Mouse (Mus musculus) CH12.LX (cell line): Measurements from ENCODE around the gene Olfr1241. TPM values are rescaled to one million over a fixed set of nuclear protein-coding genes. Genes with fewer than 3 reads are reported as not detected.

Experiments used
- DNase-seq: peaks from one replicate; pipeline ENCODE4 v3.0.0-alpha.2; 2013; ENCODE audit errors: extremely low read depth
- H3K27ac ChIP-seq: 2 replicates; pipeline ENCODE4 v1.5.1; 2012; ENCODE audit warnings: low read depth, mild to moderate bottlenecking, control low read depth, moderate library complexity; ENCODE audit not compliant: insufficient read depth
- H3K27me3 ChIP-seq: replicated peaks from 2 replicates; pipeline ENCODE3; 2012; ENCODE audit warnings: inconsistent platforms
- H3K36me3 ChIP-seq, 2 experiments: replicated peaks in 1 of 2; 2 replicates each; pipeline versions ENCODE3 to v1.6.1; 2012; ENCODE audit warnings: inconsistent platforms in 1 of 2, low read length in 1 of 2, mild to moderate bottlenecking in 1 of 2, mixed read lengths in 1 of 2, moderate library complexity in 1 of 2; ENCODE audit not compliant: control insufficient read depth in 1 of 2, insufficient read depth in 1 of 2
- H3K4me1 ChIP-seq, 2 experiments: 2 replicates each; pipeline ENCODE4 v1.6.1; 2012; ENCODE audit warnings: inconsistent platforms in 1 of 2, moderate library complexity in 1 of 2; ENCODE audit not compliant: insufficient read depth in 2 of 2, control insufficient read depth in 1 of 2
- H3K4me2 ChIP-seq: 2 replicates; pipeline ENCODE4 v1.6.1; 2012; ENCODE audit warnings: low read depth, mild to moderate bottlenecking, control low read depth; ENCODE audit not compliant: poor library complexity, insufficient read depth, severe bottlenecking
- H3K4me3 ChIP-seq, 3 experiments: fragments of 150-350 bp in 1 of 3; sonication (generic) in 1 of 3; replicated peaks in 1 of 3; 2 replicates each; pipeline versions ENCODE3 to v1.5.1; 2011 to 2012; ENCODE audit warnings: low read depth in 2 of 3, low read length in 2 of 3, mild to moderate bottlenecking in 2 of 3, moderate library complexity in 2 of 3, control low read depth in 1 of 3, improper control_type of control experiment in 1 of 3, inconsistent platforms in 1 of 3, mixed read lengths in 1 of 3; ENCODE audit not compliant: poor library complexity in 1 of 3
- H3K79me2 ChIP-seq: replicated peaks from 2 replicates; pipeline ENCODE4 v1.6.1; 2012; ENCODE audit warnings: mild to moderate bottlenecking, moderate library complexity; ENCODE audit not compliant: control insufficient read depth, poor library complexity, insufficient read depth, severe bottlenecking; ENCODE audit errors: extremely low read depth
- H3K9ac ChIP-seq: 2 replicates; pipeline ENCODE4 v1.6.1; 2012; ENCODE audit warnings: low read depth, mild to moderate bottlenecking, control low read depth, moderate library complexity; ENCODE audit not compliant: insufficient read depth
- H3K9me3 ChIP-seq: replicated peaks from 2 replicates; pipeline ENCODE3; 2012; ENCODE audit warnings: low read length, inconsistent platforms, mixed read lengths
- CHD1 ChIP-seq: IDR thresholded peaks from 2 replicates; pipeline ENCODE4 v1.6.1; 2012; ENCODE audit warnings: low read depth, low read length, improper control_type of control experiment, inconsistent platforms
- CHD2 ChIP-seq: IDR thresholded peaks from 2 replicates; pipeline ENCODE4 v1.6.1; 2011; ENCODE audit warnings: low read length, improper control_type of control experiment
- CTCF ChIP-seq, 2 experiments: IDR thresholded peaks in 1 of 2; conservative IDR thresholded peaks in 1 of 2; 2 replicates each; pipeline ENCODE4 v1.5.1; 2011 to 2012; ENCODE audit warnings: low read depth in 2 of 2, low read length in 2 of 2, improper control_type of control experiment in 1 of 2, inconsistent platforms in 1 of 2, mild to moderate bottlenecking in 1 of 2, moderate library complexity in 1 of 2
- E2F4 ChIP-seq: IDR thresholded peaks from 2 replicates; pipeline ENCODE4 v1.6.1; 2011; ENCODE audit warnings: low read depth, low read length, improper control_type of control experiment; ENCODE audit not compliant: insufficient replicate concordance
- ETS1 ChIP-seq: conservative IDR thresholded peaks from 2 replicates; pipeline ENCODE4 v1.6.1; 2012; ENCODE audit warnings: low read depth, mild to moderate bottlenecking, inconsistent platforms, low read length, improper control_type of control experiment, moderate library complexity
- GABPA ChIP-seq: IDR thresholded peaks from 2 replicates; pipeline ENCODE4 v1.6.1; 2012; ENCODE audit warnings: low read depth, low read length, improper control_type of control experiment, inconsistent platforms; ENCODE audit not compliant: insufficient replicate concordance
- HCFC1 ChIP-seq: IDR thresholded peaks from 2 replicates; pipeline ENCODE4 v1.6.1; 2012; ENCODE audit warnings: low read depth, mild to moderate bottlenecking, inconsistent platforms, low read length, improper control_type of control experiment
- IRF4 ChIP-seq: IDR thresholded peaks from 2 replicates; pipeline ENCODE4 v1.6.1; 2014; ENCODE audit warnings: low read depth, mild to moderate bottlenecking, inconsistent platforms, low read length, improper control_type of control experiment
- JUN ChIP-seq: IDR thresholded peaks from 2 replicates; pipeline ENCODE4 v1.6.1; 2011; ENCODE audit warnings: low read depth, mild to moderate bottlenecking, low read length, improper control_type of control experiment, moderate library complexity; ENCODE audit not compliant: insufficient read depth
- JUND ChIP-seq: conservative IDR thresholded peaks from 2 replicates; pipeline ENCODE4 v1.6.1; 2011; ENCODE audit warnings: low read depth, low read length, improper control_type of control experiment
- KAT2A ChIP-seq: IDR thresholded peaks from 2 replicates; pipeline ENCODE4 v1.6.1; 2012; ENCODE audit warnings: low read length, improper control_type of control experiment, inconsistent platforms; ENCODE audit not compliant: insufficient replicate concordance
- MAFK ChIP-seq: IDR thresholded peaks from 2 replicates; pipeline ENCODE4 v1.6.1; 2011; ENCODE audit warnings: low read length, improper control_type of control experiment; ENCODE audit not compliant: insufficient replicate concordance
- MAX ChIP-seq: IDR thresholded peaks from 2 replicates; pipeline ENCODE4 v1.6.1; 2011; ENCODE audit warnings: low read length, improper control_type of control experiment
- MAZ ChIP-seq: IDR thresholded peaks from 2 replicates; pipeline ENCODE4 v1.6.1; 2012; ENCODE audit warnings: low read depth, mild to moderate bottlenecking, inconsistent platforms, low read length, improper control_type of control experiment, moderate library complexity
- MXI1 ChIP-seq: IDR thresholded peaks from 2 replicates; pipeline ENCODE4 v1.6.1; 2011; ENCODE audit warnings: mild to moderate bottlenecking, low read depth, low read length, improper control_type of control experiment
- NRF1 ChIP-seq: IDR thresholded peaks from 2 replicates; pipeline ENCODE4 v1.6.1; 2014; ENCODE audit warnings: low read depth, mild to moderate bottlenecking, inconsistent platforms, low read length, improper control_type of control experiment, moderate library complexity
- PAX5 ChIP-seq: IDR thresholded peaks from 2 replicates; pipeline ENCODE4 v1.6.1; 2012; ENCODE audit warnings: low read length, inconsistent platforms, mixed read lengths
- POLR2AphosphoS2 ChIP-seq: IDR thresholded peaks from 2 replicates; pipeline ENCODE4 v1.6.1; 2011; ENCODE audit warnings: low read depth, low read length, improper control_type of control experiment
- RAD21 ChIP-seq: IDR thresholded peaks from 2 replicates; pipeline ENCODE4 v1.6.1; 2011; ENCODE audit warnings: low read depth, mild to moderate bottlenecking, low read length, improper control_type of control experiment, moderate library complexity
- SIN3A ChIP-seq: IDR thresholded peaks from 2 replicates; pipeline ENCODE4 v1.6.1; 2012; ENCODE audit warnings: low read length, improper control_type of control experiment, inconsistent platforms
- SMC3 ChIP-seq: IDR thresholded peaks from 2 replicates; pipeline ENCODE4 v1.6.1; 2011; ENCODE audit warnings: low read depth, low read length, improper control_type of control experiment
- TBP ChIP-seq: conservative IDR thresholded peaks from 2 replicates; pipeline ENCODE4 v1.6.1; 2011; ENCODE audit warnings: low read depth, low read length, improper control_type of control experiment
- UBTF ChIP-seq: IDR thresholded peaks from 2 replicates; pipeline ENCODE4 v1.6.1; 2012; ENCODE audit warnings: low read depth, mild to moderate bottlenecking, inconsistent platforms, low read length, improper control_type of control experiment, moderate library complexity
- USF1 ChIP-seq: IDR thresholded peaks from 2 replicates; pipeline ENCODE4 v1.6.1; 2014; ENCODE audit warnings: low read depth, mild to moderate bottlenecking, inconsistent platforms, low read length, improper control_type of control experiment
- USF2 ChIP-seq: conservative IDR thresholded peaks from 2 replicates; pipeline ENCODE4 v1.6.1; 2011; ENCODE audit warnings: low read depth, low read length, improper control_type of control experiment
- ZC3H11A ChIP-seq: IDR thresholded peaks from 2 replicates; pipeline ENCODE4 v1.6.1; 2012; ENCODE audit warnings: low read depth, mild to moderate bottlenecking, inconsistent platforms, low read length, improper control_type of control experiment
- ZKSCAN1 ChIP-seq: IDR thresholded peaks from 2 replicates; pipeline ENCODE4 v1.6.1; 2012; ENCODE audit warnings: low read depth, inconsistent platforms, low read length, improper control_type of control experiment, borderline replicate concordance
- ZNF384 ChIP-seq: IDR thresholded peaks from 2 replicates; pipeline ENCODE4 v1.6.1; 2012; ENCODE audit warnings: low read depth, low read length, improper control_type of control experiment, inconsistent platforms
- dilution Hi-C: fragments of 300-500 bp; cut with MboI; formaldehyde crosslinking; loops from 2 replicates; pipeline ENCODE4 v1.14.3; 2020; ENCODE audit warnings: low sequenced_read_pairs; ENCODE audit not compliant: extremely low pct_unique_long_range_greater_than_20kb, extremely low pct_ligation_motif_present
- in situ Hi-C: fragments of 300-500 bp; cut with MboI; formaldehyde crosslinking; loops from 3 replicates; pipeline ENCODE4 v1.14.3; 2019; ENCODE audit warnings: low sequenced_read_pairs, low pct_ligation_motif_present, low pct_unique_long_range_greater_than_20kb, mixed read lengths
- polyA plus RNA-seq: library from polyadenylated mRNA; unstranded; fragments of >175 nt; gene quantifications from 2 replicates; pipeline ENCODE4 v1.2.1, GENCODE M21; 2012; ENCODE audit warnings: low read depth; ENCODE audit not compliant: insufficient read length
- total RNA-seq, 2 experiments: library from RNA; depleted of rRNA; stranded (reverse); fragments of 300-350 nt in 1 of 2; fragments of >200 nt in 1 of 2; gene quantifications; 2 replicates each; pipeline ENCODE4 v1.2.3; 2012 to 2014

The Olfr1241 gene
- not detected in 2 replicates for total RNA-seq (2012; rRNA removed)
- total RNA-seq (2014; rRNA removed) = not detected in 2 replicates
- polyA plus RNA-seq = not detected in 2 replicates

DNA sequence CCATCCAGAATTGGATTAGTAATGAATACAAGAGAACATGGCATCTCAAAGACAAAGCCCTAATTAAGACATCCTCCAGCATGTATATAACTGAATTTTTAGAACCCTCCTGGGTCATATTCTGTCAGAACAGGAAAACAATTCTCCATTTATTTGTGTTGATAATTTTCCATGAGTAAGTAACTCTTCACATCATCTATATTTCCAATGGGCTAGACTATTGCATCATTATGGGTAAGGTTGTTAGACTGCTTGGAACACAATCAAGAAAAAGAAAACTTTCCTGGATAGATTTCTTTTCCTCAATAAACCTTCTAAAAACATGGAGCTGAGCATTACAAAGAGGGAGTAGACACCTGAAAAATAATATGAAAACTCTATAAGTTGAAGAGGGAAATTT, at the start of gene Olfr1241:
Gene Olfr1241, minus strand, starts transcription at position 101 of the 400 bp plus-strand sequence.
- H3K79me2 ChIP-seq = no peaks in the 10 kb centered on the region
- H3K4me2 ChIP-seq = no peak within 1 kb of the TSS
- in situ Hi-C loops = no loop called here
- no peak within 1 kb of the TSS for H3K9ac ChIP-seq
- H3K36me3 ChIP-seq = no peaks in the 10 kb centered on the region
- peaks cover 13% of the 10 kb centered on the region for H3K9me3 ChIP-seq
- H3K4me1 ChIP-seq = no peaks in the 10 kb centered on the region
- H3K27ac ChIP-seq = no peak within 1 kb of the TSS
- no peaks in the 10 kb centered on the region for H3K27me3 ChIP-seq
- dilution Hi-C loops = no loop called here
- no peak for DNase-seq
- TF ChIP-seq IRF4 (no peak), POLR2AphosphoS2 (no peak), E2F4 (no peak), ETS1 (no peak), USF1 (no peak), USF2 (no peak), CHD2 (no peak), NRF1 (no peak), UBTF (no peak), SMC3 (no peak), SIN3A (no peak), CHD1 (no peak), KAT2A (no peak), MAFK (no peak), PAX5 (no peak), RAD21 (no peak), JUND (no peak), MXI1 (no peak), JUN (no peak), MAX (no peak)
- H3K4me3 ChIP-seq = no peak within 1 kb of the TSS

DNA sequence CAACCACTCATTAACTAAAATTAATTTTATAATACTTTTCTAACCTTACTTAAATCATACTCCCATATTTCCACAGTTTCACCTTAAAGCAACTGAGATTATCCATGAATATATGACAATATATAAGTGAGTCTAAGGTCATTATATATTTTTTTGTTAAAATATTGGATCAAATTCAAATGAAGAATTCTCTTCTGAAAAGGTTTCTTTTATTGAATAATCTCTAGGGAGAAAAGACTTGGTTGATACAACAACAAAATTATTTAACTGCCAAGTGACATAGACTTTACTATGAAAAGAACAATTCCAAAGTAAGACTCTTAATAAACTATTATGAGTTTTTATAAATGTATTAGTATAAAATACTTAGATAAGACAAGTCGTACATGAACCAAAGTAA, 44.5 kb upstream of the Olfr1241 start, which contains the start of gene Olfr1243:
Gene Olfr1243, minus strand, starts transcription at position 101 of the 400 bp plus-strand sequence.
- Histone ChIP-seq H3K4me1 (no peaks in the 10 kb centered on the region), H3K9ac (no peak within 1 kb of the TSS), H3K9me3 (peaks cover 10% of the 10 kb centered on the region), H3K27ac (no peak within 1 kb of the TSS), H3K79me2 (no peaks in the 10 kb centered on the region), H3K4me3 (no peak within 1 kb of the TSS), H3K36me3 (no peaks in the 10 kb centered on the region), H3K27me3 (no peaks in the 10 kb centered on the region), H3K4me2 (no peak within 1 kb of the TSS)
- no peak for DNase-seq
- TF ChIP-seq ETS1 = no peak
- TF ChIP-seq MAZ = no peak
- TF ChIP-seq CHD1 = no peak
- TF ChIP-seq ZKSCAN1 = no peak
- TF ChIP-seq E2F4 = no peak
- no peak for TF ChIP-seq ZC3H11A
- TF ChIP-seq GABPA = no peak
- no peak for TF ChIP-seq ZNF384
- no peak for TF ChIP-seq MXI1
- TF ChIP-seq TBP = no peak
- TF ChIP-seq NRF1 = no peak
- no peak for TF ChIP-seq HCFC1
- TF ChIP-seq JUND = no peak
- TF ChIP-seq PAX5 = no peak
- TF ChIP-seq CTCF (conservative IDR thresholded peaks at IDR 0.05 in 1 of 2, IDR thresholded peaks at IDR 0.05 in 1 of 2; ENCODE audit: low read depth in 2 of 2, low read length in 2 of 2) = no peak
- no peak for TF ChIP-seq MAX
- dilution Hi-C loops (no loop called here), in situ Hi-C loops (no loop called here)
